Mouse (Mus musculus): ENCODE measurements around the gene Mtmr1. TPM values are rescaled to one million over a fixed set of nuclear protein-coding genes. Genes with fewer than 3 reads are reported as not detected.
"Not testable (repeated sequence)": the region's sequence is repeated elsewhere in the genome, so short reads cannot be mapped to it uniquely, and the experiment has no call there.

Gene Mtmr1
- polyA plus RNA-seq (2015; fragmentation: Nextera tagmentation; extraction: Ambion mirVana), result 18.6 and 22.2 TPM in 2 replicates

DNA sequence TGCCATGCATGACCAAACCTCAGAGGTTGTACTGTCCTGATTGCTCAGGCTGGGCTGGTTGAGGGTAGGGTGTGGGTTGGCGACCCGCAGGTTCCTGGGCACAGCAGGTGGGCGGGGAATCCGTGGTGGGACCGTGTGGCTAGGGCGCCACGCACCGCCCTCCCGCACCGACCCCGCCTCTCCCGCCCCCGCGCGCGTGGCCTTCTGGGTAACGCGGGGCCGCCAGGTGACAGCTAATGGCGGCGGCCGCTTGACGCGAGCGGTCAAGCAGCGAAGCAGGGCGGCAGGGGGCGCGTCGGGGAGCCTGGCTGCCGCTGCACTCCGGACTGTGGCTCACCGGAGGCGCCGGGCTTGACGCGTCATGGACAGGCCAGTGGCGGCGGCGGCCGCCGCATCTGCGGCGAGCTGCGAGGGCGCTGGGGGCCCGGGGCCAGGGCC lies at the start of gene Mtmr1:
Gene Mtmr1, plus strand, starts transcription at position 207 of the 438 bp plus-strand sequence.
- DNase-seq (ENCODE audit: low spot score), result peak; percentile 52

DNA sequence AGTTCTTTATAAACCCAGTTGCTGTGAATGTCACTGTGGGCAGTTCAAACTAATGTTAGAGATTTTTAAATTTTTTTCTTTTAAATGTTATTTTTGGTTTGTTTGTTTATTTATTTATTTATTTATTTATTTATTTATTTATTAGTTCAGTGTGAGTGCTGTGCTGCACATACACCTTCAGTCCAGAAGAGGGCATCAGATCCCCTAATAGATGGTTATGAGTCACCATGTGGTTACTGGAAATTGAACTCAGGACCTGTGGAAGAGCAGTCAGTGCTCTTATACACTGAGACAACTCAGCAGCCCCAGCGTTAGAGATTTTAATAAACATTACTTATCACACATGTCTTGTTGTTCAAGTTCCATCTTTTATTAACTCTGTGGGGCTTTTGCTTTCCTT lies 12.5 kb upstream of the Mtmr1 start:
- no peak for DNase-seq (ENCODE audit: low spot score)

DNA sequence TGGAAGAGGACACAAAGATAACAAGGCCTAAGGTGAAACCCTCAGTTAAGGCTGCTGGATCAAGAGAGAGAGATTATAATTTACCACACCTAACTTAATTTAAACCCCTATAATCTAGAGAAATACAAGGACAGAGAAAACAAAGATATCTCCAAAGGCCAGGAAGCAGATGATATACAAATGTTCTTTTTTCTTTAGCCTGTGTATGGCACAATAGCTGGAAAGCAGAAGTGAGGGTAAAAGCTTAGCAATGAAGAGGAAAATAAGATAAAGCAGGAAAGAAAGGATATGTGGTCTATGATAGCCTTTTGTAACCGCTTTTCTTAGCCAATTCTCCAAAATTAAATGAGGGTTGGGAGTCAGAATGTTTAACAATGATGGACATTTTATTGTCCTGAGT lies 9.2 kb upstream of the Mtmr1 start:
- no peak for DNase-seq (ENCODE audit: low spot score)

DNA sequence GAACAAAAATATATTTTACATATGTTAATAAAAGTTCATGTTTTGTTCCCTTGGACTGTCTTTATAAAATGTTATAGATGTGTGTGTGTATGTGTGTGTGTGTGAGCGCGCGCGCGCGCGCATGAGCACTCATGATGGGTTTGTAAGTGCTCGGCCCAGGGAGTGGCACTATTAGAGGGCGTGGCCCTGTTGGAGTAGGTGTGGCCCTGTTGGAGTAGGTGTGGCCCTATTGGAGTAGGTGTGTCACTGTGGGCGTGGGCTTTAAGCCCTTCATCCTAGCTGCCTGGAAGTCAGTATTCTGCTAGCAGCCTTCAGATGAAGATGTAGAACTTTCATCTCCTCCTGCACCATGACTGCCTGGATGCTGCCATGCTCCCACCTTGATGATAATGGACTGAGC lies 2.8 kb upstream of the Mtmr1 start:
- not testable (repeated sequence) for DNase-seq (ENCODE audit: low spot score)

DNA sequence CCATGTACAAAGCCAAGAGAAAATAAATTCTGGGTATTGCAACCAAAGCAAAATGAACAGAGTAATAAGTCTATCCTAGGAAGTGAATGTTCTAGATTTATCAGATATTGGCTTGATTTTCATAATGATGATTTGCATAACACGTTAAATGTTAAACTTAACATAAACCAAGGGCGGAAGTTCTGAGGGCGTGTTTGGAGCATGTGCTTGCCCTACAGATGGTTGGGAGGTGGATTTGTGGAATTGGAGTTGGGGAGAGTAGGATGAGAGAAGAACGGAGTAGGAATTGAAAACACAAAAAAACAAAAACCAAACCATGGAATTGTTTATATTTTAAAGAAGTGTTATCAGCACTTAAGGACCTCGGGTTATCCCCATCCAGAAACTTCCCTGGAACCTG lies 498 bp upstream of the Mtmr1 start:
- DNase-seq (ENCODE audit: low spot score), result no peak

DNA sequence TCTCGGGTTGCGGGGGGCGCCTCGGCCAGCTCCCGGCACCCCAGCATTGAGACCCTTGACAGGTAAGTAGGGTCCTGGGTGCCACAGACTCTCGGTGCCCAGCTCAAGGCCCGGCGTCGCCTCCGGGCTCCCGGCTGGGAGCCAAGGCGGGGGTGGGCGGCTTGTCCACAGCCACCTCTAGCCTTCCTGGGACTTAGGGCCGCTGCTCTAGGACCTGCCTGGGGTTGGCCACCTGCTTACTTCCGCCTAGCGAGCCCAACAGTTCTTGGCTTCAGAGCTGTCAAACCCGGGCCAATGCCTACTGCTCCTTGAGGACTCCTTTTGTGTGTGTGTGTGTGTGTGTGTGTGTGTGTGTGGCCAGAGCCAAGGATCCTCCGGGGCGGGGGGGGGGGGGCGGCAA lies 451 bp downstream of the Mtmr1 start:
- no peak for DNase-seq (ENCODE audit: low spot score)

DNA sequence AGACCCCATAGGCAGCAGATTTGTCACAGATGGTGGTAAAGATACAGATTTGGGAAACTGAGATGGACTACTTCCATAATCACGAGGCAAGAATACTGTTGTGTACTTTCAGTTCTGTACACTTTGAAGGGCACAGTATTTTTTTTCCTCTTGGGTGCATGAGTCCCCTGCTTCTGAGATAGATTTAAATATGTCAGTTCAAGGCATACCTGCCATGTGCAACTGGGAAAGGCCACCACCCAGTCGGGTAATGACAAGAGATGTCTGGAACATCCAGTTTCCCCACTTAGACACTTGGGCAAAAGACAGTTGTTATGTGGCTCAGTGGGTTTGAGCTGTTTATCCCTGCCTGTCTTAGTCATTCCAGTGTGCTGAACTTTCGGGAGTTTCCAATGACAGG lies 950 bp downstream of the Mtmr1 start:
- no peak for DNase-seq (ENCODE audit: low spot score)

DNA sequence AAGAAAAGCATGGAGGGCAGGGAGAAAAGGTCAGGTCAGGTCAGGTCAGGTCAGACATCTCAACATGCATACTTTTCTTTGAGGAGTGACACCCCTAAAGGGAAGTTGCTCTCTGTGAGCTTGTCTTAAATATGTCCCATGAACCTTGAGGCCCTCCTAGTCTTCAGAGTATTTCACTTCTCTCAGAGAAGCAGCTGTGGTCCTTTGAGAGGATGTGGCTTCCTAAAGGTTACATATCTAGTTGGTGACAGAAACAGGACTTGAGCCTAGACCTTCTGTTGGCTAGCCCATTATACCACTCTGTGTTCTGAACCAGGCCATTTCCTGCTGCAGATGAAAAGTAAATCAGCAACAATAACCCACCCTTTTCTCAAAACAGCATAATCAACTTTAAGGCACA lies 2.4 kb downstream of the Mtmr1 start:
- DNase-seq (ENCODE audit: low spot score), result peak; percentile 17

DNA sequence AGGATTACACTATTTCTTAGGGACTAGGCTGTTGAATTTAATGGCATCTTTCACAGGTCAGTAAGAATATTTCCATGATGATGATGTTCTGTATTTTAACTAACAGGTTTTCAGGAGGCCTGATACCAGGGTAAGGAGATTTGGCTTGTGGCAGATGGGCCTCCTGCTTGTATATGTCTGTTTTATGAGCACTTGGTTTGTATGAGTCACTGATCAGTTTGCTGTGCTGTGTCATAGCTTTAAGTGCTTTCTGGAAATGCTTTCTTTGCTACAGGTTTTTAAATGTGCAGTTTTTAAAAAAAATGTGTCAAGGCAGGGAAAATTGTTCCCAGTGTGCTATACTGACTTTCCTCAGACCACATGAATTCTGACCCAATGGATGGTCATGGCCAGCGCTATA lies 12.2 kb downstream of the Mtmr1 start:
- DNase-seq (ENCODE audit: low spot score), result no peak

DNA sequence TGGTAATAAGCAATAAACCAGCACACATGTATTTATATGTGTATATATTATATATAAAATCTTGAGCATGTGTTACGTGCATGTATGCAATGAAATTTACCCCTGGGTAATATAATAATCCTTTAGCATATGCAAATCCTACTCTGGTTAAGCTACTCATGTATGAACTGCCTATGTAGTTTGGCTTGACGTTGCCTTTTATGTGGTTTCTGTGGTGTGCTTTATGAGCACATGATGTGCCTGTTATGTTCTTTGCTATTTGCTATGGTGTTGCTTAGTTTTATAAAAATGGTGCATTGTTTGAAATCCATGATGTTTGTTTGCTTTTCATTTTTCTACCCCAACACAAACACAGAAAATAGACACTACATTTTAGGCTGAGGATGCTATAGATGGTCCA lies 13.9 kb downstream of the Mtmr1 start:
- peak; percentile 50 for DNase-seq (ENCODE audit: low spot score)

DNA sequence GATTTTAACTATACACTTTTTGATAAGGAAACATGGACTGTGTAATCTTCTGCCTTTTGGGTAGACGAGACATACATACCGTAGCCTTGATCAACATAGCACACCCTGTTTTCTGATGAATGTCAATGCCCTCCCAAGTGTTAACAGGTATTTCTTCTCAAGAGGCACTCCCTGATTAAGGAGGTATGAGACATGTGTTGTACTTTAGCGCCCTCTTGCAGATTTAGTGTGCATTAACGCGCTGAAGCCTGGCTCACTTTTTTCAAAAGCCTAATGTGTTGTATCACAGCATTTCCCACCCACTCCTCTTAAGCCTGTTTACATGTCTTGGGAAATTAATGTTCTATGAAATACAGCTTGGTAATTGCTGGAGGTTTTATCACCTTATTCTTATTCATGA lies 17.0 kb downstream of the Mtmr1 start:
- DNase-seq (ENCODE audit: low spot score), result peak; percentile 47

DNA sequence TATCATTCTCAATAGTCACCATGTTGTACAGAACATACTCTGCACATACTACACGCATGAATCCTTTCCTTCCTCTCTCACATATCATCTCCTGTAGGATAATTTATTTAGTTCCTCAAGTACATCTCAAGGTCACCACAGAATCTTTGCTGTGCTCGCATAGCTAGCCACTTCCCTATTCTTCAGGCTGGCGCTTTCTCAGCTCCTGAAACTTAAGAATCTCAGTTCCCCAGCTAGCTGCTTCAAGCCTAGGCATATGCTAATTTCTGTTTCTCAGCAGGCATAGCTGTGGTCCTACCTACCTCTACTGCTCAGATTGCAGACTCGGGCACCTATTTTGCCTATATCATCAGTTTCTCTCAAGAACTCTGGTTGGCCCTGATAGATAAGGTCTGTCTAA lies 31.8 kb downstream of the Mtmr1 start:
- no peak for DNase-seq (ENCODE audit: low spot score)

DNA sequence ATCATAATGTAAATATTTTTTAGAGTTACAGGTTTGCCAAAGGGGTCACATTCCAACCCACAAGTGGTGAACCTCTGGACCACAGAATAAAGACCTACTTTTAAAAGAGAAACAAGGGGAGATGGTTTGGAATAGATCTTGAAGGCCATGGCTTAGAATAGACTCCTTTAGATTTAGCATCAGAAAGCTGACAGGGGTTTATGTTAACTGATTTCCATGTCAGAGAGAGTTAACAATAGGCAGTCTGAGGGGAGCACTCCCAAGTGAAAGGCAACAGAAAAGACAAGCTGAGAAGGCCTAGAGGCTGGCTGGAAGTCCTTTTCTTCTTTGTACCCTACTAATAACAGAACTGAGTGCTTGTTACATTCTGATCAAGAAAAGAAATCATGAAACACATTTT lies 41.7 kb downstream of the Mtmr1 start:
- DNase-seq (ENCODE audit: low spot score), result no peak

DNA sequence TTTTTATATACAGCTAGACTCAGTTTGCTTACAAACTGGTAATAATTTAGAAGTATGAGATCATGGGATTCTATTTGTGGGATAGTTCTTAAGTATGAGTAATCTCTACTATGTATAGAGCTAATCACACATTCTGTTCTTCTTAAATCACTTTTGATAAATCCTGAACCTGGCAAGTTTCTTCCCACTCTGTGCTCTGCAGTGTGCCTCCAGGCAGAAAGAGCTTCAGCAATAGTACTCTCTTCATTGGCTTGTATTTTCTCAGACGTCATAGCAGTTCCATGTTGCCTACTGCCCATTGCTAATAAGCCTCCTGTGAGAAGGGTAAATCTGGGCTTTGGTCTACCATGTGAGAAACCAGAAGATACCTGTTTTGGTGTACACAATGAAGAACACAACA lies 43.8 kb downstream of the Mtmr1 start:
- no peak for DNase-seq (ENCODE audit: low spot score)

DNA sequence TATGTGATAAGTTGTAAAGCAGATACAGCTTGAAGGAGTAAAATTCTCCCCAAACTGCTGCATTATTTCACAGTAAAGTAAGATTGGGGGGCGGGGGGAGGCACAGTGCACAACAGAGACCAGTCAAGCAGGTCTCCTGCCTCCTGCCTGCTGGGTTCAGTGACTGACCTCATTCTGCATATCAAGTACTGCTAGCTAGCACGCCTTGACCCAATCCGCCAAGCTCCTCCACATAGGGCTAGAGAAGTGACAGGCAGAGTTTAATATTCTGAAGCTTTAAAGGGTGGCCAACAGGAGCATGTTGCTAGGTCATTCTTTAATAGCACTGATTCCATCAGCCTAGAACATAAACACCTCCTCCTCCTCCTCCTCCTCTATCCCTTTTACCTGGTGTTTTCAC lies 48.2 kb downstream of the Mtmr1 start:
- DNase-seq (ENCODE audit: low spot score), result no peak

DNA sequence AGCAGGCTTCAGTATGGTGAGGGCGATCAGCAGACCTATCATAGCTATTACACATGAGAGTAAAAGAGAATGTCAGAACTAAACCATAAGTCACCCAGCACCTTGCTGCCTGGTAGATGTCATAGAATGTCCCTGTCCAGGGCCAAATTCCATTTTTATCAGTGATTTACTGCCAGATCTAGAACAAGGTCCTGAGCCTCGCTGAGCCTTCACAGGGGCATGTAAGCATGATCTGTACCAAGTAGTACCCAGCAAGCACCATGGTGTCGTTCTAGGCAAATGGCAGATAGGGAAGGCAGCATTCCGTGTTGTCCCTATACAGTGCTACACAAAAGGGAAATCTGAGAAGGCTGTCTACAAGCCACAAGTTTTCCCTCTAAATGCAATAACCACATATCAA lies 49.1 kb downstream of the Mtmr1 start:
- DNase-seq (ENCODE audit: low spot score), result no peak

DNA sequence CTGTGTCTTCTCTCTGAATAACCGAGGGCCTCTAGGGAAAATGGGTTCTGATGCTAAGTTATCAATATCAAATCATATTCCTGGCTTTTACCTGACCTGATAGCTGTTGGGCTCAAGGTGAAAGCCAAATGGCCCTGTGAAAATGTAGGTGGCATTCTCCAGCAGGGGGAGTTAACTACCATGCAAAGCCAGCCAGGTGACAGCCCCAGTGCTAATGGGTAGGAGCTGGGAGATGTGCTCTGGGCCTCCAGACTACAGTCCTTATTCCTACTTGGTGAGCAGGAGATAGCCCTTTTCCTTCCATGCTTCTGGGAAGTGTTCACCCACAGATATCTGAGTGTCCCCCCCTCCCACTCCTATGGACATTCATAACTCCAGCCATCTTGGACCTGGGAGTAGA lies 60.3 kb downstream of the Mtmr1 start:
- DNase-seq (ENCODE audit: low spot score), result peak; percentile 9

DNA sequence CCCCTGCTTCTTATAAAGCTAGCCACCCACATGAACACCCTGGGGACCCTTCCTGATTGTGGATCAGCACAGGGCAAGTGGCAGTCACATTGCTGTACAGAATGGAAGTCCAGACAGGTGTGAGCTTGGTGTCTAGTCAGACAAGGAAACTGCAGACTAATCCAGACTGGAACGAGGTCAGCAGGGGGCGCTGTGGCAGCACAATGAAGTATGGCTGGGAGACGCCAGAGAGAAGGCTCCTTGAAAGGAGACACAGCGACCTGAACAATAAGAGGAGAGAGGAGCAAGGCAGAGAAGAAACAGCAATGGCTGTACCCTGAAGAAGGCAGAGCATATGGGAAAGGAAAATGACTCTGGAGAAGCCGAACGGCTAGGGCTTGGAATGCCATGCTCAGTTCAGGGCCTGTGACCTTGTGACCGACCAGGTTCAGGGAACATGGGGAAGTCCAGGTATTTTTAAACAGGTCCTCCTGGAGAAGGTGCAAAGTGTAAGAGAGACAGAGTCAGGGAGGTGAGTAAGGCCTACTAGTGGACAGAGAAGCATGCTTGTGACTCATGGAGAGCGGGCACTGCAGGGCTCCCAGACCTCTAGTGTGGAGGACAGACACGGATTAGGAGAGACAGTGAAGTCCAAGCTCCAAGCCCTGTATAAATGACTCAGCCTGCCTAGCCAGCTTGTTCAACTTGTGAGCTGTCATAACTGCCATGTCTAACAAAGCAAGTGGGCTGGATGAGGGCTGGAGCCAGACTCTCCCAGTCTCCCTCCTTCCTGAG lies 61.4 kb downstream of the Mtmr1 start:
- peak; percentile 57 for DNase-seq (ENCODE audit: low spot score)

DNA sequence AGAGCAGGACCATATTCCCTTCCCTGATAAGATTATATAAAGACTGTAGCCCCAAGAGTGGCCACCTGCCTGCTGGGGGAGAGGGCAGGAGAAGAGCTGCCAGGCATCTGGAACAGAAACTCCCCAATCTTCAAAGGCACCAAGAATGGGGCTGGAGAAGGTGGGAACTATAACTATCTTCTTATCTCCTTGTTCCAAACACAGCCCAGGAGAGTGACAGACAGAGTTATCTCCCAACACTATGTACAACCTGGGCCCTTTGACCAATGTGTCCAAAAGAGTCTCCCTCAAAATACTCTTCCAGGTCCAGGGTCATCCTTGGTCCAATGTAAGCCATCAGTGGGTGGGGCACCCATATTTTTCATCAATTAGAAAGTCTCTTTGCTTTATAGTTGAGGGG lies 62.9 kb downstream of the Mtmr1 start:
- no peak for DNase-seq (ENCODE audit: low spot score)

DNA sequence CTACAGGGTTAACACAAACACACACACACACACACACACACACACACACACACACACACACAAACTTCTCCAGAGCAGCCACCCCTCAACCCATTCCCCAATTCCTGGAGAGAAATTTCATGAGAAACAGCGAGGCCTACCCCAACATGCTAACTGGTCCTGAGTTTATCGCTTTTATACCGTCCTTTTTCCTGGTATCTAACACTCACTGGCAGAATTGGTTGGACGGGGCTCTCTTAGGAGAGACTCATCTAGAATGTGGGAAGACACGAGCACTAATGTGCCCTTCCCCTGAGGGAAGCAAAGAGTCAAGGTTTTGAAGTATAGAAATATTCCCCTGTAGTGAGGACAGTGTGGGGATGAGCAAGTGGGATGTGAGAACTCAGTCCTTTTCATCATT lies 66.3 kb downstream of the Mtmr1 start:
- DNase-seq (ENCODE audit: low spot score), result no peak

DNA sequence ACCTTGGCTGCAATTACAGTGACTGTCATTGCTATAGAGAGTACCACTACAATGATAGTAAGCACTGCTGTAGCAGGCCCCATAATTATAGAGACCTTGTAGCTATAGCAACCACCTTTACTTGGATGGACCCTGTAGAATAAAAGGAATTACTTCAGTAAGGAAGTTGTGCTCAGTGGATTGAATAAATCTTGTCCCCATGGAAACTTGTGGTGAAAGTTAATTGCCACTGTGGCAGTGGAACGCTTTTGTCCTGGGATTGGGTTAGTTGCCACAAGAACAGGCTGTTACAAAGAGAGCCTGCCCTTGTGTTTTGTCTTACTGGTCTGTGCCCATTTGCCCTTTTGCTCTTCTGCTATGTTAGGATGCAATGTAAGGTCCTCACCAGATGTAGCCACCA lies 69.9 kb downstream of the Mtmr1 start:
- DNase-seq (ENCODE audit: low spot score), result no peak

DNA sequence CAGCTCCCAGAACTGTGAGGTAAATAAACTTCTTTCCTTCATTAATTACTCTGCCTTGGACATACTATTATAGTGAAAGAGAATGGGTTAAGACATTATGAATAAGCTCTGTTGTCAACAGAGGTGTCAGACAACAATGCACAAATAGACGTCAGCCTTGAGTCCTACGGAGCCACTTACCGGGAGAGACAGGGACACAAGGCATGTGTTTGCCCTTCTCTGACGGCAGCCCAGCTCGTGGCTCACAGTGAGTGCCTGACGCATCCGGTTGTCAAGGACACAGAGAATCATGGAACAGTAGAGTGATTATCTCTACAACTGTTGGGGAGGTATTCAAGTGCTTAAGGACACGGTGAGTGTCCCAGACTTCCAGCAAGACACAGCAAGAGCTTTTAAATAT lies 70.3 kb downstream of the Mtmr1 start:
- DNase-seq (ENCODE audit: low spot score), result no peak

DNA sequence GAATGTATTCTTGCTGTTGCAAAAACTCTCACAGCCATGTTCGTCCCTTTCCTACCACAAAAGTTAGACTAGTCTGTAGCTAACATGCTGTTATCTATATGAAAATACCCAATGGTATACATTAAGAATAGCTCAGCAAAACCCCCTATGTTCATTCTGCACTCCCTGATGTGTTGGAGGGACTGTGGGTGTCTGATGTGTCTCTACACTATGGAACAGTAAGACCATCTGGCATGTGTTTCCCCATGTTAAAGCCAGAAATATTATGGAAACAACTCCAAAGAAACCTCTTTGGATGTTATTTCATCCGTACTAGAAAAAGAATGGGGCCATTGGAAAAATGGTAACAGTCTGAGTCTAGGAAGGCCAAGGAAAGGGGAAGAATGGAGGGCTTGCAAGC lies 71.0 kb downstream of the Mtmr1 start:
- no peak for DNase-seq (ENCODE audit: low spot score)

DNA sequence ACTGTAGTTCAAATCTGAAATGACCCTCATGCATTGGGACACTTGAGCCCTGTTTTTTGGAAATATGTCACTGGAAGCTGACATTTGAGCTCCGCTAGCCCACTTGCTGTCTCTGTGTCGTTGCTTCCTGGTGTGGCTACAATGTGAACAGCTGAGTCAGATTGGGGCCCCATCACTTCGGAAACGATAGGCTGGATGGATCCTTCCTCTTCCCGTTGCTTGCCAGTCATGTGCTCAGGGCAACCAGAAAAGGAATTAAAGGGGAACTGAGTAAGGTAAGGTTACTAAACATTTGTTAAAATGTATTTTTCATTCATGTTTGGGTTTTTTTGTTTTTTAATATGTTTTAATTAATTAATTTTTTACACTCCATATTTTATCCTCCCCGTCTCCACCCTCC lies 74.9 kb downstream of the Mtmr1 start:
- DNase-seq (ENCODE audit: low spot score), result no peak
